Mouse (Mus musculus): ENCODE measurements around the gene Syt11. TPM values are rescaled to one million over a fixed set of nuclear protein-coding genes. Genes with fewer than 3 reads are reported as not detected.

The Syt11 gene
- total and polyA plus RNA-seq, 2 experiments from 2014 or later = 164 to 240 TPM

- no peak for TF ChIP-seq CTCF (IDR thresholded peaks at IDR 0.05; ENCODE audit: low read depth)
- Histone ChIP-seq H3K36me3 (ENCODE audit: insufficient read depth) (peaks cover 64% of the 10 kb centered on the region), H3K27me3 (ENCODE audit: insufficient read depth, low read length) (no peaks in the 10 kb centered on the region), H3K9ac (no peak overlapping the region), H3K4me2 (ENCODE audit: low read depth) (no peak overlapping the region), H3K4me3 (ENCODE audit: low read depth, low read length) (no peak overlapping the region), H3K9me3 (ENCODE audit: low read length) (no peaks in the 10 kb centered on the region), H3K27ac (ENCODE audit: low read depth, low read length) (no peak overlapping the region), H3K4me1 (ENCODE audit: insufficient read depth) (no peaks in the 10 kb centered on the region)
- ATAC-seq (no peak), DNase-seq (no peak)
- WGBS = 82% methylated on average over 4 of the region's 4 CpGs
Observed at GRCm38 (mm10) chr3:88746871-88747231, 28.1 kb downstream of the Syt11 start.

GRCm38 (mm10) chr3:88746139-88746870 is 28.7 kb downstream of the Syt11 start:
- 88% methylated on average over 14 of the region's 15 CpGs for WGBS
- Histone ChIP-seq H3K4me1 (ENCODE audit: insufficient read depth) (no peaks in the 10 kb centered on the region), H3K4me2 (ENCODE audit: low read depth) (no peak overlapping the region), H3K4me3 (ENCODE audit: low read depth, low read length) (no peak overlapping the region), H3K9me3 (ENCODE audit: low read length) (no peaks in the 10 kb centered on the region), H3K36me3 (ENCODE audit: insufficient read depth) (peaks cover 62% of the 10 kb centered on the region), H3K27ac (ENCODE audit: low read depth, low read length) (no peak overlapping the region), H3K9ac (no peak overlapping the region), H3K27me3 (ENCODE audit: insufficient read depth, low read length) (no peaks in the 10 kb centered on the region)
- TF ChIP-seq CTCF (IDR thresholded peaks at IDR 0.05; ENCODE audit: low read depth) = no peak
- no peak for ATAC-seq
- no peak for DNase-seq

GRCm38 (mm10) chr3:88745534-88745933 is 29.4 kb downstream of the Syt11 start:
- H3K27ac ChIP-seq (ENCODE audit: low read depth, low read length) = no peak overlapping the region
- H3K4me2 ChIP-seq (ENCODE audit: low read depth) = no peak overlapping the region
- no peaks in the 10 kb centered on the region for H3K4me1 ChIP-seq (ENCODE audit: insufficient read depth)
- H3K9ac ChIP-seq = no peak overlapping the region
- peaks cover 56% of the 10 kb centered on the region for H3K36me3 ChIP-seq (ENCODE audit: insufficient read depth)
- H3K27me3 ChIP-seq (ENCODE audit: insufficient read depth, low read length) = no peaks in the 10 kb centered on the region
- no peak for TF ChIP-seq CTCF (IDR thresholded peaks at IDR 0.05; ENCODE audit: low read depth)
- DNase-seq = no peak
- ATAC-seq = no peak
- H3K4me3 ChIP-seq (ENCODE audit: low read depth, low read length) = no peak overlapping the region
- WGBS = 93% methylated on average over 9 of the region's 9 CpGs
- no peaks in the 10 kb centered on the region for H3K9me3 ChIP-seq (ENCODE audit: low read length)

DNA sequence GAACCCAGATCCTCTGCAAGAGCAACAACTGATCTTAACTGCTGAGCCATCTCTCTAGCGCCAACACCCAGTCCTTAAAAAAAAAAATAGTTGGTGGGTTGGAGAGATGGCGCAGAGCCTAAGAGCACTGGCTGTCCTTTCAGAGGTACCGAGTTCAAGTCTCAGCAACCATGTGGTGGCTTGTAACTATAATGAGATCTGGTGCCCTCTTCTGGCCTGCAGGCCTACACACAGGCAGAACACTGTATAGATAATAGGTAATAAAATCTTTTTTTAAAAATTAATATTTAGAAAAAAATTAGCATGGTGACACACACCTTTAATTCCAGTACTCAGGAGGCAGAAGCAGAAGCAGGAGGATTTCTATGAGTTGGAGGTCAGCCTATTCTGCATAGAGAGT is 34.8 kb downstream of the Syt11 start:
- Histone ChIP-seq H3K4me2 (ENCODE audit: low read depth) (no peak overlapping the region), H3K9me3 (ENCODE audit: low read length) (no peaks in the 10 kb centered on the region), H3K9ac (no peak overlapping the region), H3K27ac (ENCODE audit: low read depth, low read length) (no peak overlapping the region), H3K36me3 (ENCODE audit: insufficient read depth) (peaks cover 25% of the 10 kb centered on the region), H3K4me3 (ENCODE audit: low read depth, low read length) (no peak overlapping the region), H3K4me1 (ENCODE audit: insufficient read depth) (no peaks in the 10 kb centered on the region), H3K27me3 (ENCODE audit: insufficient read depth, low read length) (no peaks in the 10 kb centered on the region)
- 95% methylated on average over 3 of the region's 3 CpGs for WGBS
- ATAC-seq (no peak), DNase-seq (no peak)
- no peak; the same call in 1 of the 2 replicates for TF ChIP-seq CTCF (IDR thresholded peaks at IDR 0.05; ENCODE audit: low read depth)

- Histone ChIP-seq H3K4me3 (ENCODE audit: low read depth, low read length) (no peak overlapping the region), H3K9me3 (ENCODE audit: low read length) (no peaks in the 10 kb centered on the region), H3K36me3 (ENCODE audit: insufficient read depth) (peaks cover 17% of the 10 kb centered on the region), H3K4me1 (ENCODE audit: insufficient read depth) (no peaks in the 10 kb centered on the region), H3K27ac (ENCODE audit: low read depth, low read length) (no peak overlapping the region), H3K27me3 (ENCODE audit: insufficient read depth, low read length) (no peaks in the 10 kb centered on the region), H3K9ac (no peak overlapping the region), H3K4me2 (ENCODE audit: low read depth) (no peak overlapping the region)
- 56% methylated on average over 3 of the region's 3 CpGs for WGBS
- peak; percentile 63 for DNase-seq
- peak; percentile 73 for TF ChIP-seq CTCF (IDR thresholded peaks at IDR 0.05; ENCODE audit: low read depth)
- peak; percentile 42; the same call in 1 of the 2 replicates for ATAC-seq
Observed at GRCm38 (mm10) chr3:88738641-88739040, 36.3 kb downstream of the Syt11 start.

DNA sequence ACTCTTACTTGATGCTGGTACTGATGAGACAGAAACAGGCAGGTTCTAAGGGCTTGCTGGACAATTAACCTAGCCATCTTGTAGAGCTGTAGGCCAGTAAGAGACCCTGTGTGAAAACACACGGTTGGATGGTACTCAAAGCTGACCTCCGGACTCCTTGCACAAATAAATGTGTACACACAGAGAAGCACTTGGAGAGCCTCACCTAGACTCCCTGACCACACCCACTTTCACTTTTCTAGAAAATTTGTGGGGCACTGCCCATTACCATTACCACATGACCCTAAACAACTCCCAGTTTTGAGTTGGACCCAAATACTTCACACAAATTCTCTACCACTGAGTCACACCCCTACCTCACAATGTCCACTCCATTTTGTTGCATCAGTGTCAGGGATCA is 38.4 kb downstream of the Syt11 start:
- Histone ChIP-seq H3K27ac (ENCODE audit: low read depth, low read length) (no peak overlapping the region), H3K27me3 (ENCODE audit: insufficient read depth, low read length) (no peaks in the 10 kb centered on the region), H3K4me3 (ENCODE audit: low read depth, low read length) (no peak overlapping the region), H3K4me1 (ENCODE audit: insufficient read depth) (no peaks in the 10 kb centered on the region), H3K4me2 (ENCODE audit: low read depth) (no peak overlapping the region), H3K36me3 (ENCODE audit: insufficient read depth) (peaks cover 9% of the 10 kb centered on the region; the same call in 1 of the 2 replicates), H3K9me3 (ENCODE audit: low read length) (no peaks in the 10 kb centered on the region), H3K9ac (no peak overlapping the region)
- no peak for ATAC-seq
- no peak for TF ChIP-seq CTCF (IDR thresholded peaks at IDR 0.05; ENCODE audit: low read depth)
- WGBS = 95% methylated on average over 2 of the region's 2 CpGs
- no peak for DNase-seq

GRCm38 (mm10) chr3:88719098-88719497 is 55.9 kb downstream of the Syt11 start:
- DNase-seq = no peak
- H3K4me2 ChIP-seq (ENCODE audit: low read depth) = no peak overlapping the region

More at GRCm38 (mm10) chr3:88719098-88719497, 55.9 kb downstream of the Syt11 start:
- WGBS = 65% methylated on average over 2 of the region's 2 CpGs
- ATAC-seq = no peak
- no peaks in the 10 kb centered on the region for H3K27me3 ChIP-seq (ENCODE audit: insufficient read depth, low read length)
- peaks cover 10% of the 10 kb centered on the region; the same call in 1 of the 2 replicates for H3K4me1 ChIP-seq (ENCODE audit: insufficient read depth)
- TF ChIP-seq CTCF (IDR thresholded peaks at IDR 0.05; ENCODE audit: low read depth) = no peak
- no peaks in the 10 kb centered on the region for H3K9me3 ChIP-seq (ENCODE audit: low read length)
- H3K4me3 ChIP-seq (ENCODE audit: low read depth, low read length) = no peak overlapping the region
- no peak overlapping the region for H3K27ac ChIP-seq (ENCODE audit: low read depth, low read length)
- no peak overlapping the region for H3K9ac ChIP-seq
- H3K36me3 ChIP-seq (ENCODE audit: insufficient read depth) = peaks cover 18% of the 10 kb centered on the region
